Mouse (Mus musculus) hindbrain, embryonic 14.5 days (tissue): ENCODE results near the gene Gna15. TPM values are rescaled to one million over a fixed set of nuclear protein-coding genes. Genes with fewer than 3 reads are reported as not detected.

ENCODE experiments used
- ATAC-seq: fragments of 200-750 bp; cut with Nextera tagmentation; 2 replicates; pipeline ENCODE4 v1.8.0; 2017; ENCODE audit warnings: moderate number of reproducible peaks, mild to moderate bottlenecking, moderate TSS enrichment, moderate library complexity; ENCODE audit not compliant: low FRiP score
- DNase-seq: peaks from one replicate; pipeline ENCODE4 v3.0.0-alpha.2; 2015; ENCODE audit warnings: low spot score
- H3K27ac ChIP-seq: fragments of 300-500 bp; sonication (generic); 2 replicates; pipeline ENCODE4 v1.5.1; 2014; ENCODE audit warnings: mild to moderate bottlenecking, moderate library complexity
- H3K27me3 ChIP-seq: fragments of 300-500 bp; sonication (generic); 2 replicates; pipeline ENCODE4 v1.6.1; 2014; ENCODE audit warnings: mild to moderate bottlenecking, low read length, mixed read lengths; ENCODE audit not compliant: control insufficient read depth, insufficient read depth
- H3K36me3 ChIP-seq: fragments of 300-500 bp; sonication (generic); replicated peaks from 2 replicates; pipeline ENCODE4 v1.6.1; 2014; ENCODE audit not compliant: control insufficient read depth, insufficient read depth
- H3K4me1 ChIP-seq: fragments of 300-500 bp; sonication (generic); replicated peaks from 2 replicates; pipeline ENCODE4 v1.6.1; 2014; ENCODE audit warnings: antibody characterized with exemption, low read length, mixed read lengths; ENCODE audit not compliant: control insufficient read depth, insufficient read depth
- H3K4me2 ChIP-seq: fragments of 300-500 bp; sonication (generic); replicated peaks from 2 replicates; pipeline ENCODE4 v1.6.1; 2014; ENCODE audit warnings: mild to moderate bottlenecking, moderate library complexity
- H3K4me3 ChIP-seq: fragments of 300-500 bp; sonication (generic); replicated peaks from 2 replicates; pipeline ENCODE4 v1.5.1; 2014; ENCODE audit warnings: mild to moderate bottlenecking, low read length
- H3K9ac ChIP-seq: fragments of 300-500 bp; sonication (generic); 2 replicates; pipeline ENCODE4 v1.6.1; 2014
- H3K9me3 ChIP-seq: fragments of 300-500 bp; sonication (generic); 2 replicates; pipeline ENCODE4 v1.6.1; 2016; ENCODE audit warnings: low read length; ENCODE audit not compliant: control insufficient read depth
- WGBS: fragments of 180-500 bp; shearing (Covaris S2); extraction: QIAGEN DNeasy Blood & Tissue Kit; methylation state at CpG from one replicate; pipeline ENCODE4 v1.1.7; 2014; 5-methylcytosine and 5-hydroxymethylcytosine counted together
- polyA plus RNA-seq: library from polyadenylated mRNA; unstranded; fragments of >200 nt; fragmentation: Nextera tagmentation; extraction: Ambion mirVana; gene quantifications from 2 replicates; pipeline ENCODE4 v1.2.1, GENCODE M21; 2014

Gene Gna15
- polyA plus RNA-seq, 1 experiment from 2014 or later = 1.1 TPM

DNA sequence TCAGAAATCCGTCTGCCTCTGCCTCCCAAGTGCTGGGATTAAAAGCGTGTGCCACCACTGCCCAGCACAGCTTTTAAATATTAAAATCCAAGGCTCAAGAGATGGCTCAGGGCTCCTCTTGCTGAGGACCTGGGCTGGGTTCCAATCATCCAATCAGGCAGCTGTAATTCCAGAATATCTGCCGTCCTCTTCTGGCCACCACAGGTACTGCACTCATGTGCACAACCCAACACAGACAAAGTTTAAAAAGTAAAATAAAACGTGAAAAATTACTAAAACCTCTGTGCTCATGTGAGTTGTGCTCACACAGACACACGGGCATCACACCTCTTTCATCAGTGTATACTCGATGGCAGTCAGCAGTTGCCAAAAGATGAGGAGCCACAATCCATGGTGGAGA lies 12.7 kb upstream of the Gna15 start:
- ATAC-seq (no peak), DNase-seq (no peak)
- Histone ChIP-seq H3K4me1 (no peaks in the 10 kb centered on the region), H3K9ac (no peak overlapping the region), H3K27ac (no peak overlapping the region), H3K4me3 (no peak overlapping the region), H3K27me3 (no peaks in the 10 kb centered on the region), H3K9me3 (no peaks in the 10 kb centered on the region), H3K36me3 (peaks cover 28% of the 10 kb centered on the region), H3K4me2 (no peak overlapping the region)
- whole genome bisulfite sequencing = 79% methylated on average over 6 of the region's 6 CpGs

DNA sequence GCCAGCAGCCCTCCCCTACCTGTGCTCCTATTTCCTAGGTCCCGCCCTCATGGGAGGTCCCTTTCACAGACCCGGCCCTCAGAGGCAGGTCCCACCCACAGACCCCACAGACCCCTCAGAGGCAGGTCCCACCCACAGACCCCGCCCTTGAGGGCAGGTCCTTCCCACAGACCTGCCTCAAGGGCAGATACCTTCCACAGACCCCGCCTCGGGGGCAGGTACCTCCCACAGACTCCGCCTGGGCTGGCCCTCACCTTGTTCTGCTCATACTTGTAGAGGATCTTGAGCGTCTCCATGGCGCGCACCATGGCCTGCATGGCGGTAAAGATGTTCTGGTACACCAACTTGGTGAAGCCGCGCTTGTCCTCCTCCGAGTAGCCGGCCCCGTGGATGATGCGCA lies 10.8 kb upstream of the Gna15 start:
- H3K4me3 ChIP-seq = no peak overlapping the region
- ATAC-seq (no peak), DNase-seq (no peak)
- H3K9me3 ChIP-seq = no peaks in the 10 kb centered on the region
- H3K27ac ChIP-seq = no peak overlapping the region
- peaks cover 46% of the 10 kb centered on the region for H3K36me3 ChIP-seq
- no peak overlapping the region for H3K9ac ChIP-seq
- 69% methylated on average over 16 of the region's 16 CpGs for WGBS
- H3K4me2 ChIP-seq = no peak overlapping the region
- H3K27me3 ChIP-seq = no peaks in the 10 kb centered on the region
- H3K4me1 ChIP-seq = no peaks in the 10 kb centered on the region

DNA sequence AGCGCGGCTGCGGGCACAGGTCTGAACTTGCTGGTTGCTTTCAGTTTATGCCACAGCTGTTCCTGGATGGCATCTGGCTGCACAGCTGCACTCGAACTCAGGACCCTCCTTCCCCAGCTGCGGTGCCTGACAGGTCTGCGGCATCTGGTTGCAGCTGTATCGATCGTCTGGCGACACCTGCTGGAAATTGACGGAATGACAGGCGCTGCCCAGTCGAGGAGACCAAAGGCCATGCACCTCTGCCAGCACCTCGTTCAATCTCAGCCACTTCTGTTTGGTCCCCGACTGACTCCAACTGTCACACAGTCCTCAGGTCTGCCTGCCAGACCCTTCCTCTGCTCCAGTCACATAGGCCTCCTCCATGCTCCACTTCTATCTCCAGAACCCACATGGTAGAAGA lies 2.8 kb upstream of the Gna15 start:
- no peaks in the 10 kb centered on the region for H3K4me1 ChIP-seq
- H3K27ac ChIP-seq = no peak overlapping the region
- no peak overlapping the region for H3K9ac ChIP-seq
- no peaks in the 10 kb centered on the region for H3K9me3 ChIP-seq
- ATAC-seq (no peak; the same call in 1 of the 2 replicates), DNase-seq (peak; percentile 72)
- peaks cover 31% of the 10 kb centered on the region for H3K36me3 ChIP-seq
- 0 out of 2 replicates have a peak, but pooled peaks cover 6% of the 10 kb centered on the region for H3K27me3 ChIP-seq
- 16% methylated on average over 14 of the region's 14 CpGs for WGBS
- H3K4me3 ChIP-seq = no peak overlapping the region
- H3K4me2 ChIP-seq = no peak overlapping the region

DNA sequence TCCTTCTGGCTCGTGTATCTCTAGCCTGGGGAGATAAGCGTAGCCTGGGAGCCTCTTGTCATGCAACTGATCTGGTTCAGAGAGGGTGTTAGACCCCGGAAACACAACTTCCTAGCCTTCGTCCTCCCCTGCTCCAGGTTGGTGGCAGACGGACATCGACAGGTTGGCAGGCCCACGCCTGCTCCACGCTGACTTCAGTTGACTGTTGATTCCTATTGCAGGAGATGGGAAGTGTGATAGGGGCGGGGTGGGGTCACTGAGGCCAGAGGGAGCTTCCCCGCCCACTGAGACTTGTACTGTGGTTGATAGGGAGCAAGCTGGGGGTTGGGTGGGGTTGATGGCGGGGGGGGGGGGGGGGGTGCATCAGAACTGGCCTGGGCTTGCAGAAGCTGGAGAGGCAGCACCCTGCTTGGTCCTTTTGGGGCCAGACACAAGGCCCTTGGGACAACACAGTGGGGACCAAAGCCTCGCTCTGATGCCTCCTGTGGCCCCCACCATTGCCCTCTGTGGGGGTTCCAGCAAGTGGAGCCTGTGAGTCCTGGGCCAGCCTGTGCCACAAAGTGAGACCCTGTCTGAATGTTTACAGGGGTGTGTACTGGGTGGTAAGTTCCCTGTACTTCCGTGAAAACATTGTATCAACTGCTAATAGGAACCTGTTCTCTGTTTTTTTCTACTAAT lies 1.1 kb upstream of the Gna15 start:
- Histone ChIP-seq H3K4me3 (no peak overlapping the region), H3K27ac (no peak overlapping the region), H3K27me3 (0 out of 2 replicates have a peak, but pooled peaks cover 6% of the 10 kb centered on the region), H3K36me3 (peaks cover 16% of the 10 kb centered on the region), H3K9ac (no peak overlapping the region), H3K4me2 (no peak overlapping the region), H3K9me3 (no peaks in the 10 kb centered on the region), H3K4me1 (no peaks in the 10 kb centered on the region)
- ATAC-seq (no peak), DNase-seq (no peak)
- 66% methylated on average over 10 of the region's 13 CpGs for WGBS

- Histone ChIP-seq H3K36me3 (0 out of 2 replicates have a peak, but pooled peaks cover under 1% of the 10 kb centered on the region), H3K4me3 (no peak overlapping the region), H3K9me3 (no peaks in the 10 kb centered on the region), H3K4me1 (no peaks in the 10 kb centered on the region), H3K27ac (no peak overlapping the region), H3K27me3 (0 out of 2 replicates have a peak, but pooled peaks cover 6% of the 10 kb centered on the region), H3K4me2 (no peak overlapping the region), H3K9ac (0 out of 2 replicates have a peak overlapping the region, but pooled peaks have one; percentile 5)
- ATAC-seq = no peak
- DNase-seq = no peak
- 30% methylated on average over 19 of the region's 19 CpGs for WGBS
These were observed 455 bp downstream of the Gna15 start for GRCm38 (mm10) chr10:81523570-81523969.

GRCm38 (mm10) chr10:81523142-81523541 lies 883 bp downstream of the Gna15 start:
- H3K4me1 ChIP-seq = no peaks in the 10 kb centered on the region
- WGBS = 74% methylated on average over 6 of the region's 6 CpGs
- no peaks in the 10 kb centered on the region for H3K9me3 ChIP-seq
- no peaks in the 10 kb centered on the region for H3K36me3 ChIP-seq
- ATAC-seq = no peak
- no peak for DNase-seq
- no peak overlapping the region for H3K4me2 ChIP-seq
- H3K9ac ChIP-seq = no peak overlapping the region
- no peak overlapping the region for H3K27ac ChIP-seq
- 0 out of 2 replicates have a peak, but pooled peaks cover 6% of the 10 kb centered on the region for H3K27me3 ChIP-seq
- no peak overlapping the region for H3K4me3 ChIP-seq

- H3K4me3 ChIP-seq = no peak overlapping the region
- WGBS = 76% methylated on average over 3 of the region's 3 CpGs
- 0 out of 2 replicates have a peak, but pooled peaks cover 6% of the 10 kb centered on the region for H3K27me3 ChIP-seq
- no peaks in the 10 kb centered on the region for H3K4me1 ChIP-seq
- ATAC-seq = no peak
- no peak for DNase-seq
- H3K4me2 ChIP-seq = no peak overlapping the region
- no peak overlapping the region for H3K27ac ChIP-seq
- H3K36me3 ChIP-seq = no peaks in the 10 kb centered on the region
- no peak overlapping the region for H3K9ac ChIP-seq
- H3K9me3 ChIP-seq = no peaks in the 10 kb centered on the region
These were observed 4.1 kb downstream of the Gna15 start for GRCm38 (mm10) chr10:81519978-81520365.

GRCm38 (mm10) chr10:81519227-81519977 lies 4.6 kb downstream of the Gna15 start:
- ATAC-seq (no peak), DNase-seq (no peak)
- H3K4me3 ChIP-seq = no peak overlapping the region
- whole genome bisulfite sequencing = 89% methylated on average over 6 of the region's 6 CpGs
- H3K9ac ChIP-seq = no peak overlapping the region
- H3K27me3 ChIP-seq = 0 out of 2 replicates have a peak, but pooled peaks cover 6% of the 10 kb centered on the region
- H3K4me1 ChIP-seq = no peaks in the 10 kb centered on the region
- H3K4me2 ChIP-seq = no peak overlapping the region
- no peaks in the 10 kb centered on the region for H3K9me3 ChIP-seq
- no peak overlapping the region for H3K27ac ChIP-seq
- no peaks in the 10 kb centered on the region for H3K36me3 ChIP-seq

GRCm38 (mm10) chr10:81518546-81518945 lies 5.5 kb downstream of the Gna15 start:
- Histone ChIP-seq H3K27me3 (no peaks in the 10 kb centered on the region), H3K27ac (no peak overlapping the region), H3K36me3 (no peaks in the 10 kb centered on the region), H3K4me2 (no peak overlapping the region), H3K9me3 (no peaks in the 10 kb centered on the region), H3K4me3 (no peak overlapping the region), H3K4me1 (no peaks in the 10 kb centered on the region), H3K9ac (no peak overlapping the region)
- 14% methylated on average over 4 of the region's 4 CpGs for WGBS
- DNase-seq = peak; percentile 69
- no peak for ATAC-seq
